Mouse (Mus musculus): ENCODE results near the gene Rgl1.
"Not testable (repeated sequence)": the region's sequence is repeated elsewhere in the genome, so short reads cannot be mapped to it uniquely, and the experiment has no call there.

Gene Rgl1

DNA sequence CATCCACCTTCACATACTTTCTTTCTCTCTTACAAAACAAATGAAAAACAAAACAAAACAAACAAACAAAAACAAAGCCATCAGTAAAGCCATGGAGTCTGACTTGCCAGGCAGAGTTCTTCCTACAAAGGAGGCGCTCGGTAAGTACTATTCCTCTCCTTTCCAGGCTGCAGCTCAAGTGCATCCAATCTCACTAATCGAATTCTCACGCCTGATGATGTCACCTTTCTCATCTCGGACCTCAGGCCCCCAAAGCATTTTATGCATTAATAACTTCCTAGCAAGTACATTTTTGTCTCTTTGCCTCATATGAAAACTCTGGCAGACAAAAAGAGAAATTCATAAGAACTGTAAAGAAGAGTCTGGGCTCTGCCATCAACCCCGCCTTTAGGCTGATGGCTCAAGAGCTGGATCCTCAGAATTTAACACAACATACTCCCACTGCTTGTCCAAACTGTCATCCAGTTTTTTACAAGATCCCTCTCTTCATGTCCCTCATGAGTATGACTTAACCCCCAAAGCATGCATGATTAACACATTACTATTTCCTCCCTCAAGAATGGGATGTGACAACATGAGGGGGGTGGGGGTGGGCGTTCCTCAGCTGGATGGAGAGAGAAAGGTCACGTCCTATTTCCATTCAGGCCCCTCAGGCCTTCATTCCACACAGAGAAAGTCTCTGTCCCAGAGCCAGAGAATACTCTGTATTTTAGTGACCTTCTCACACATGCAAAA is 96.5 kb downstream of the Rgl1 start:
- CTCF ChIA-PET: interaction anchor here (1.2 kb wide), 1 partner anchor 14 kb away, joined by 3 read pairs; no protein-coding TSS in a partner anchor

DNA sequence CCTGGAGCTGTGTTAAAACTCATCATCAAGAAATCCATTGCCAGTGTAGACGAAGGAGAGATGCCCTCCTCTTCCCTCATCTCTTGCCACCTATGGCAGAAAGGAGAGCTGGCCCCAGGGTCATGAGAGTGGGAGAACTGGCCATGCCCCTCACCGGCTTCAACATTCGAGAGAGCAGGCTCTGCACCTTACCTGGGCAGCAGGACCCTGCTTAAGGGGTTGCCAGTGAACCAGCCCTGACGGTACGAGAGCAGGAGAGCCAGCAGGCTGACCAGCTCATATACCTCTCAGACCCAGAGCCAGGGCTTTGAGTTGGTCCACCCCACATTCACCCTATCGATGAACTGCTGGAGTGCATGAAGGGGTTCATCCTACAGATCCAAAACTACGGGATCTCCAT is 105.7 kb downstream of the Rgl1 start:
- CTCF ChIA-PET: interaction anchor here (0.6 to 0.7 kb wide), 2 partner anchors 33 to 77 kb away, joined by 4 read pairs; no protein-coding TSS in a partner anchor

DNA sequence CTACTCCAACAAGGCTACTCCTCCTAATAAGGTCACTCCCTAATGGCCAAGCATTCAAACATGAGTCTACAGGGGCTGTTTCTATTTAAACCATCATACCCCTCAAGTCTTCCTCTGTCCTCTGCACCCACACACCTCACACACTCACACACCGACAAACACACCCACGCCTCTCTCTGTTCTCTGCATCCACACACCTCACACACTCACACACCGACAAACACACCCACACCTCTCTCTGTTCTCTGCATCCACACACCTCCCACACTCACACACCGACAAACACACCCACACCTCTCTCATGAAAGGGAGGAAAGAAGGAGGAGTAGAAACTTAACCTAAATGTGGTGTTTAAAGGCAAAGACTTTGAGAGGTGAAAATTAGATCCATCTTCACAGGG is 106.2 kb downstream of the Rgl1 start:
- CTCF ChIA-PET: interaction anchor here (0.6 to 0.7 kb wide), 2 partner anchors 34 to 78 kb away, joined by 4 read pairs; no protein-coding TSS in a partner anchor

DNA sequence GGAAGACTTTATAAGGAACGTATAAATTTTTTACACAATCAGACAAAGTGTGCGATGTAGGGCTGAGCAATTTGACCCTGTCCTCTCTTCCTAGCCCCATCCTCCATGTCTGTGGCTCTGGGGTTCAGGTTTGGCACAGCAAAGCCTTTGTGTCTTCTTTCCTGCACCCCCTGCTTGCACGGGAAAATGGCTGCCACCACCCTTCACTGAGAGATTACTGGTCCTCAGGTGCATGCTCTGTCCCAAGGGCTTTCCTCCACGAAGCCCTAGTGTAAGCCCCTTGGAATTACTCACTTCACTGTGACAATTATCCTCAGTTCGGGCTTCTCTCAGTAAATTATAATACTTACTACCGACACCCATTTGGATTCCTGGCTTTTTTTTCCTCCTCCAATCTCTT is 109.5 kb downstream of the Rgl1 start:
- CTCF ChIA-PET: no interaction called here

DNA sequence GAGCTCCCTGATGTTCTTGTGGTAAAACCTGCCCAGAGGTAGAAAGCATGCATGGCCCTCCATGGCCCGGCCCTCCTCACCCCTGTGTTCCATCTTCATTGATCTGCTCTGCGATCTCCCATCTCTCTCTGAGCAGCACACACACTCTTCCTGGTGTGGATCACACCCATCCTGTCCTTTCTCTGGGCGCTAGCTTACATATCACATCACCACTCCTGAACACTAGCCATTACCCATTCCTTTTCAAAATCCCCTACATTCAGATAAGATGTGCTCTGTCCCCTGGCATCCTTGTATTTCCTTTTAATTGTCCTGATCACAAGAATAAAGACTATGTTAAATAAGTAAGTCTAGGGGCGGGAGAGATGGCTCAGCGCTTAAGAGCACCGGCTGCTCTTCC is 111.3 kb downstream of the Rgl1 start:
- CTCF ChIA-PET: no interaction called here

DNA sequence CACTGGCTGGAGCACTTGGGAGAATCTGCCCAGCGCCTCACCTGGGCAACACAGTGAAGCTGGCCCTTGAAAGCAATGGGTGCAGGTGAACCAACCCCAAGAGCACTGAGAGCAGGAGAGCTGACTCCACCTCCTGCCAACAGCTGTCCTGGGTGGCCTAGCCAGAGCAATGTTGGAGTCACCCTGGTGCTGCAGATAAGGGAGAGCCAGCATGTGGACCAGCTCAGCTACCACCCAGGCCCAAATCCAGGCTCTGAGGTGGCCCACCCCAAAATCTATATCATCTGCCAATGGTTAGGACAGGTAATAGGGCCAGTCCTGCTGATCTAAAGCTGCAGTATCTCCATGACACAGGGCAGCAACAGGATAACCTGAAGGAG is 114.7 kb downstream of the Rgl1 start:
- CTCF ChIA-PET: no interaction called here

DNA sequence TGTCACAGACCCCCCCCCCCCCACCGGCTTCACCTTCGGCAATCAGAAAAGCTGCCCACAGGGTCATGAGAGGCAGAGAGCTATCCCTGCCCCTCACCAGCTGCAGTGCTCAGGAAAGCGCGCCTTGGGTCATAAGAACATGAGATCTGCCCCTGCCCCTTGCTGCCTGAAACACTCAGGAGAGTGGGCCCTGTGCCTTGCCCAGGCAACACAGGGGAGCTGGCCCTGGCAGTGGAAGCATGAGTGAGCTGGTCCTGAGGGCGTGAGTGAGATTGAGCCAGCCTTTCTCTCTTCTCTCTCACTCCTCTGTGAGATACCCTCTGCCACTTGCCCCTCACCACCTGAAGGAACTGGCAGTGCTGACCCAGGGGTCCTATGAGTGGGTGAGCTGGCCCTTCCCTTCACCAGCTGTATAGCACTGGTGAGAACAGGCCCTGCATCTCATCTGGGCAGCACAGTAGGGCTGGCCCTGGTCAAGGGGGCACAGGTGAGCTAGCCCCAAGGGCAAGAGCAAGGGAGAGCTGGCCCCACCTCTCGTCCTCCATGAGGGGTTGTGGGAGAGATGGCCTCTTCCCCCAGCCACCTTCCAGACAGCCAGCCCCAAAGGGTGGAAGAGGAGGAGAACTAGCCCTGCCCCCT is 115.2 kb downstream of the Rgl1 start:
- CTCF ChIA-PET: no interaction called here

DNA sequence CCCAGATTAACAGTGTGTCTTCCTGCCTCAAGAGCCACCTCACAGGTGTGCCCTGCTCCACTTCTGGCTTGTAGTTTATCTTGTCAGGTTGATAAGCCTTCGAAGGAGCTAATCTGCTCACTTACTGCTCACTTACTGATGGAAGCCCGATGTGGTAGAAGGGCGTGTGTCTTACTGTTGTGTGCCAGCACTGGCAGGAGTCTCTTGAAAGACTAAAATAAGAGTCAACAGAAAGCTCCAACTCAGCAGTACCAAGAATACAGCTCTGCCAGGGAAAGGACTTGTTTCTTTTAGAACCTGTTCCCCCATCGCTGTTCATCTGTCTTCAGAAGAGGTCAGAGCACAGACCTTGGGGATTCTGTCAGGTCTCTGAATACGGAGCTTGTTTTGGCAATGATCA is 118.1 kb downstream of the Rgl1 start:
- CTCF ChIA-PET: no interaction called here

DNA sequence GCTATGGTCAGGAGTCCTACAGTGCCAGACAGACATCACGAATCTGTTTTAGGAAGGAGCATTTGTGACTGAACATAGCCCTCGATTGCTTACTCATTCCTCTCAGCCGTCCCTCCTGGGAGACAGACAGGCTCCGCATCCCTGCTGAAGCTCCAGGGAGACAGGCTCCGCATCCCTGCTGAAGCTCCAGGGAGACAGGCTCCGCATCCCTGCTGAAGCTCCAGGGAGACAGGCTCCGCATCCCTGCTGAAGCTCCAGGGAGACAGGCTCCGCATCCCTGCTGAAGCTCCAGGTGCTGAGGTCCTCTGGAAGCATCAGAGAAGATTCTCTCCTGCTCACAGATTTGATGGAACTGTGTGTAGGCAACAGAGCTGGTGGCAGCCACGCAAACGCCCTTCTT is 123.9 kb downstream of the Rgl1 start:
- CTCF ChIA-PET: not testable (repeated sequence)

DNA sequence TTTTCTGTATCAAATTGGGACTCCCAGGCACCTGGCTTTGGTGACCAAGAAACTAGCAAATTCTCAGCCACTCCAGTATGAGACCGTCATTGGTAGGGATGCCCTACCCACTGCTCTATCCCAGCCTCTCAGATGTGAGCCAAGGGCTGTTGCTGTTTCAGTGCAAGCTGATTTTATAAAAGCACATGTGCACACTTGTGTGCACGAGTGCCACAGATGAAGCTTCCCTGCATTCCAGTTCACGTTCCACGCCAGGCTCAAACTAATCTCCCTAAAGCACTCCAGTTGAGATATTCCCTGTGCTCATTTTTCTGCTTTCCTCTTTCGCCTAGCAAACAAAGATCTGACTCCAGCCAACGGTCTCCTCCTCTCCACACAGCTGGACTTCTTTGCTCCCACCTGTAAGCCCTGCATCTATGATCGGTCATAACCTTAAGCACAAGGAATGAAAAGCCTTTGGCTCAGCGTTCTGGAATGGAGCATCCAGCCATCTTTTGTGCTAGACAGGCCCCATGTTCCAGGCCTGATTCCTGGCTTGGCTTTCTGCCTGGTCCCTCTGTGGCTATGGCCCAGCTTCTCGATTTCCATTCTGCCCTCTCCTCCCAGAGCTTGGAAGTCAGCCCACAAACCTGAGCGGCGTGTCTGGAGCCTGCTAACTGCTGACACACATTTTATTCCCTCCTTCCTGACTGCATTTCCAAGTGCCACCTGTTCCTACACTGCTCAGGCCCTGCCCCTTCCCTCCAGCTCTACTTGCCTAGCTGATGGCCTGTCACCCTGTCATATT is 125.8 kb downstream of the Rgl1 start:
- CTCF ChIA-PET: no interaction called here

DNA sequence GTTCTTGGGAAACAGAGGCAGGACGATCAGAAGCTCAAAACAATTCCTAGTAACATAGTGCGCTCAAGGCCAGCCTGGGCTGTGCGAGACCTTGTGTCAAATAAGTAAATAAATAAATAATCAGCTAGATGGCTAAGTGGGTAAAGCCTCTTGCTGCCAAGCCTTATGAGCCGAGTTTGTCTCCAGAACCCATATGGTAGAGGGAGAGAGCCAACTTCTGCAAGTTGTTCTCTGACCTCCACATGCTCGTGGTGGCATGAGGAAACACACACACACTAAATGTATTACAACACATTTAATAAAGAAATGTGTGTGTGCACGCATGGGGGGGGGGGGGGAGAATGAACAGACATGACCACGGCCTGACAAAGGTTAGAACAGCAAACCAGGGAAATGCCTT is 126.8 kb downstream of the Rgl1 start:
- CTCF ChIA-PET: no interaction called here

DNA sequence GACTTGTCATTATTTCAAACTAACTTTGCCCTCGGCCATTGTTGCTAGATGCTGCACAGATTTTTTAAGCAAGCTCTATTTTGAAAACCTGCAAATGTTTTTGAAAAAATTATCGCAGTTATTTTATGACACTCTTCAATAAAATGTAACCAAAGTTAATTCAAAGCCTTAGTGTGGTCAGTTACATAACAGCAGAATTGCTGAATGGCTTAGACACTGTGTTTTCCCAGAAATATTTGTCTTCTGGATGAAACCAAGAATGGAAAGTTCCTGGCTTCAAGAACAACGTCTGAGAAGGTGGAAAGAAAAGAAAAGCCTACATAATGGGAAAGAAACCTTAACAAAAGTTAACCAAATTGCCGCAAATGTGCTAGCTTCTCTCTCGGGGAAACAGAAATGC is 131.5 kb downstream of the Rgl1 start:
- CTCF ChIA-PET: no interaction called here

DNA sequence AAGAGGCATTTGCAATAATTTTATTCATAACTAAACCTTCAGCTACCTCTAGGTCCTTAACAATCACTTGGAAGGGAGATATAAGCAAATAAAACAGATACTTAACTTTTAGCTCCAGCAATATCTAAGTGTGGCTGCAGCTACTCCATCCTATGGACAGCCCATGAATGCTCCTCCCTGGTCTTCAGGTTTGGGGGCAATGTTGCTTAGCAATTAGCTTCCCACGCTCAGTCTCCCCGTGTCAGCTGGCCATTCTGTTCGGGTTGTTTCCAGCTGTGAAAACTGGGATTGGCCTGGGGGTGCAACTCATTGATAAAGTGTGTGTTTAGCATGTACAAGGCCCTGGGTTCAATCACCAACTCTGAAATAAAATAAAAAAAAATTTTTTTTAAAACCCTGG is 136.4 kb downstream of the Rgl1 start:
- CTCF ChIA-PET: no interaction called here

DNA sequence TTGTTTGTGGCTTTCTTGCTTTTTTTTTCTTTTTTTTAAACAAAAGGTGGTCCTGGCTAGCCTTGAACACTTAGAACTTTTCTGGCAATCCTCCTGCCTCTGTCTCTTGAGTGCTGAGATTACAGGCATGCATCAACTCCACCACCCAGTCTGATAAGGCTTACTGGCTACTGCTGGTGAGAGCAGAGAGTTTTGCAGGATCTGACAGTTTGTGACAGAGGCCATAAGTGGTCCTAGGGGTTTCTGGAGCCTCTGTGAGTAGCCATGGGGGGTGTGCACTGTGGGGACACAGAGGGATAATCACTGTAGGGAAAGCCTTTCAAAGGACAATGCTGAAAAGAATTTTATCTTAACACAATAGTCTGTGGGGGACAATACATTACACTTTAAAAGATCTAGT is 140.5 kb downstream of the Rgl1 start:
- CTCF ChIA-PET: no interaction called here

DNA sequence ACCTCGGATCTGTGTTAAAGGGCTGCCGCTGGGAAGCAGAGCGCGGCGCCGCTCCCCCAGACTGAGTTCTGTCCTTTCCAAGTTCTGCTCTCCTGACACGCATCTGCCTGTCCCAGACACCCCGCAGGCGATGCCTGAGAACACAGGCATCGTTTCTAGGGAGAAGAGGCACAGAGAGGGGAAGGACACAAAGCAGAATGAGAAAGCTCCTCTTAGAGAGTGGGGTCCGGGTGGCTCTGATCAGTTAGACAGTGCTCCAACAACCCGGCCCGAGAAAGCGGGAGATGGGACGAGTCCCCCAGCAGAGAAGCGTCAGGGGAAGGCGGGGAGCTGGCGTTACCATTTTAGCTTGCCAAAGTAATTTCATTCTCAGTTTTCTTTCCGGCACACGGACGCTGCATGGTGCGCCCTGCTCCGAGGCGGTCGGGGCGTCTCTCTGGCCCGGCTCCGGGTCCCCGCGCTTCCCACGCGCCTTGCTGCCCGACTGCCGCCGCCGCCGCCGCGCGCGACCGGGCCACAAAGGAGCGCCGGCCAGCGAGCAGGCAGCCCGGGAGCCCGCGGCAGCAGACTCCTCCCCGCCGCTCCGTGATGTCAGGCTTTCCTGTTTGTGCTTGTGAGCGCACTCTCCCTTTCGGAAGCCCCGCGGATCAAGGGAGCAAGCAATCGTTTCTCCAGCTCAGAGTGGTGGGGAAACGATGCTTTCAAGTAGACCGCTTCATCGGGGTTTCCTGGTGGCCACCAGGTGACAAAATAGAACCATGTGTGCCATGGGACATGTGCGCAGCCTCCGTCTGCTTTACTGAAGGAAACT is 141.3 kb downstream of the Rgl1 start:
- CTCF ChIA-PET: no interaction called here

DNA sequence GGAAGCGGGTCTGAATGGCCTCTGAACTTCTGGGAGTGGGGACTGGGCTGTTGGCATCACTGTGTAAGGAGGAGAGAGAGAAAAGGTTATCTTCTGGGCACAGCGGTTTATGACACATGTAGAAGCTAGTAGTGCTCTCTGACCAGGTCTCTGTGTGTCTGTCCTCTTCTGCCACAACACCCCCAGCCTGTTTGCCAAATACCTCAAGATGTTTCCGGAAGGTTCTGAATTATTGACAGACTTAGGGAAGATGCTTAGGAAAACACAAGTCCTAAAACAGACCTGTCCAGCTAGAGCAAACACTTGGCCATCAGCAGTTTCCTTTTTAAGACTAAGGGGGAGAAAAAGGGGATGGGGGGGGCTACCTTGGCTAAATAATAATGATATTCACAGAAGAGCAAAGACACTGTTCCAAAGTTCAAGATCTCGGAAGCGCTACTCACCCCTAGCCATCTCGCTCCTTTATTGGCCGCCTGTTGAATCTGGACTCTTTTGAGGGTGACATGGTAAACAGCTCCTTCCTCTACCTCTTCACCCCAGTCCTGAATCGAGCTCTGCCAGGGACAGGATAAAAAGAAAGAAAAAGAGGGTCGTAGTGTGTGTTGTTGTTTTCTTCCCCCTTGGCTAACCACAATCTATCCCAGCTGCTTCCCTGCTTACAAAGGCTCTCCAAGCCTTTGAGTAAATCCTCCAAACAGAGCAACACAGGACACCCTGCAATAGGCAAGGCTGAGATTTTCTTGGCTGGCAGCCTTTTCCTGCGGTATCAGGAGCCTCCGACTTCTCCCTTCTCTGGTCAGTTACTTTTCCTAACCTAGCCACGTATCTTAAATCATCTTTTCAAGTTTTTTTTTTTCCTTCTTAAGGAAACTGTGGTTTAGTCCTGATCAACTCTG is 142.5 kb downstream of the Rgl1 start:
- CTCF ChIA-PET: no interaction called here

DNA sequence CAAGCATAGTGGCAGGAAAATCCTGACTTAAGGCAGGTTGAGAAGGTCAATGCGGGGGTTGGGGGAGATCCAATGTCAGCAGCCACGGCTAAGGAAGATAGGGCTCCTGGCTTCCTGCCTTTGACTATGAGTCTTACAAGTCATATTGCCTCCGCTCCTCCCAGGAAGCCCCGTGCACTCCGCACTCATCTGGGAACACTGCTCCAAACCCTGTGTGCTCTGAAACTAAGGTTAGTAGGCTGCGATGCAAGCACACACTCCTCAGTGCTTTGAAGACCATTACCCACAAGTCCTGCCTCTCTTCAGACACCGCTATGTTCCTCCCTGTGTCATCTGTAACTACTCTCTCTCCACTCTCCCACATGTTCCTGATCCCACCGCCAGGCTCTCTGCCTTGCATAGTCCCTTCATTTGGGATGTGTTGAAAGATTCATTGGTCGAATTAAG is 143.4 kb downstream of the Rgl1 start:
- CTCF ChIA-PET: no interaction called here

DNA sequence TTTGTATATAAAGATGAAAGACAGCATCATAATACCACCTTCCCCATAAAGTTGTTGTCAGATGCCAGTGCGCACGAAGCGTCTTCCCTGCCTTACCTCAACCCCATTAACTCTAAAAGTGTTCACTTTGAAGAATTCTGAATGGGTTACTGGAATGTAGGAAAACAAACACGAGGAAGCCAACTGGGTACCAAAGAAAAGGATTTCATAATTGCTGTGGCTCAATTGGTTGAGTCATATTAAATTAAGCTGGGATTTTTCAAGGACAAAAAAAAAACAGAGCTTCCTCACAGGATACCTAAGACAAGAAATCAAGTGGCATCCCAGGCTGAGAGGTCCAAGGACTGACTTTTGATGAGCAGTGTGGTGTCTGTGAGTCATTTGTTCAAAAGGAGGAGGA is 144.5 kb downstream of the Rgl1 start:
- CTCF ChIA-PET: no interaction called here

DNA sequence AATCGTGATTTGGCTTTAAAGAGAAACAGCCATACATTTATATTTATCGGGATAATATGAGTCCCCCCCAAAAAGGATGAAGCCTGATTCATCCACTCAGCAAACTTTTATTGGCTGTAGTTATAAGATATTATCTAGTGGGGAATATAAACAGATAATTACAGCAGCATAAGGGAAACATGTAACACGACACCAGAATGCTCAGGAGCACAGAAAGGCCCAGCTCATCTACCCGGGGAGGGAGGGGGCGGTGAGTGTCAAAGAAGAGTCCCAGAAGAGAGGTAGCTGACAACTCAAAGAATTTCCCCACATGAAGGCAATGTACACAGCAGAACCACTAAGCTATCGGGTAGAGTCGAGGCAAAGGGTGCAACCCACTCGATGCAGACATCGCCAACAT is 146.8 kb downstream of the Rgl1 start:
- CTCF ChIA-PET: no interaction called here

DNA sequence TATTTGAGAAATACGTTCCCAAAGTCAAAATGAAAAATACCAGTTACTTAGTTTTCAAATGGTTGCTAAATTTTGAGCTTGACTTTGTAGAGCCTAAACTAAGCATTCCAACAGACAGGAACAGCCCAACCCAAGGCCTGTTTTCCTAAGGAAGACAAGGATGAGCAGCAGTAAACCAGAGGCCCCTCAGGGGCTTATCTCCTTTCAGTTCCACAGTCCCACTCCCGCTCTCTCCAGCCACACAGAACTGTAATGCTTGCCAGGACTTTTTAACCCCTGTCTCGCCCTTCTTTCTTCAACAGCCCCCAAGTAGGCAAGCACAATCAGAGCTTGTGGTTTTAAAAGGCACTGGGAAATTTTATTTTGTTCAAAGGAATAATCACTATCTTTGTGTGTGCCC is 147.3 kb downstream of the Rgl1 start:
- CTCF ChIA-PET: interaction anchor here (0.7 kb wide), 1 partner anchor 28 kb away, joined by 3 read pairs; no protein-coding TSS in a partner anchor

DNA sequence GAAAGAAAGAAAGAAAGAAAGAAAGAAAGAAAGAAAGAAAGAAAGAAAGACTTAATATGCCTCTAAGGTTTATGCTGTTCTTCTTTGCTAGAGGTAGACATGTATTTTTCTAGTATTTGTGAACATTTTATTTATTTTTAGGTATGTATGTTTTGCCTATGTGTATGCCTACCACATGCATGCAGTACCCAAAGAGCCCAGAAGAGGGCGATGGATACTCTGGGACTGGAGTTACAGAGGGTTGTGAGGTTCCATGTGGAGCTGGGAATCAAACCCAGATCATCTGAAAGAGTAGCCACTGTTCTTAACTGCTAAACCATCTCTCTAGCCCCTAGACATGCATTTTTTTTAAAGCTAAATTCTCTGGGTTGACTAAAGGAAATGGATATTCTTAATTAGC is 147.8 kb downstream of the Rgl1 start:
- CTCF ChIA-PET: interaction anchor here (0.7 kb wide), 1 partner anchor 28 kb away, joined by 3 read pairs; no protein-coding TSS in a partner anchor

Measured in spleen, embryonic (tissue).